8 mouse cellular contexts compared by ENCODE assay signal in genomic region chr16:25483831-25484254, GRCm38 (mm10).
DNase-seq lines count a peak whose midpoint lies in the region; ATAC-seq lines count a peak whose summit lies in the region.

No protein-coding gene starts in this region.

- H3K4me1 ChIP-seq in heart, embryonic 10.5 days = no peaks in the 10 kb centered on the region
- peaks cover 4% of the 10 kb centered on the region for H3K4me1 ChIP-seq in limb, embryonic 15.5 days

- H3K36me3 ChIP-seq in heart, embryonic 10.5 days = no peaks in the 10 kb centered on the region
- no peaks in the 10 kb centered on the region for H3K36me3 ChIP-seq in limb, embryonic 15.5 days

- H3K4me2 ChIP-seq in limb, embryonic 15.5 days = no peak overlapping the region

- DNase-seq in heart, postnatal 10 days = peak; percentile 28 to 39
- no peak for DNase-seq in heart, embryonic 10.5 days (ENCODE audit: low spot score)
- DNase-seq in 3134 (ENCODE audit: extremely low read depth, insufficient read length, low spot score) (peak; percentile 43), ZHBTc4 (ENCODE audit: low read depth, low spot score) (peak; percentile 44)
- DNase-seq in gastrocnemius, adult 8-10 months (ENCODE audit: low spot score in 2 of 2) = no peak
- DNase-seq in cerebellum, adult 18-20 months = no peak
- no peak for DNase-seq in embryo, embryonic 9.5 days (ENCODE audit: extremely low spot score)

- intact Hi-C loops in heart, postnatal 10 days (cut with DNase I) = no loop called here

- whole genome bisulfite sequencing in heart, embryonic 10.5 days = 80% methylated on average over 5 of the region's 5 CpGs
- WGBS in limb, embryonic 15.5 days = 39% methylated on average over 5 of the region's 5 CpGs

- H3K27me3 ChIP-seq in heart, embryonic 10.5 days (ENCODE audit: insufficient read depth, poor library complexity, severe bottlenecking) = no peaks in the 10 kb centered on the region
- H3K27me3 ChIP-seq in limb, embryonic 15.5 days = no peaks in the 10 kb centered on the region

- H3K4me3 ChIP-seq in heart, embryonic 10.5 days = no peak overlapping the region
- no peak overlapping the region for H3K4me3 ChIP-seq in limb, embryonic 15.5 days

- ATAC-seq in limb, embryonic 15.5 days (ENCODE audit: insufficient number of reproducible peaks, low FRiP score, low TSS enrichment, low read depth) = peak; percentile 72

- no peak overlapping the region for H3K27ac ChIP-seq in heart, embryonic 10.5 days
- H3K27ac ChIP-seq in limb, embryonic 15.5 days = no peak overlapping the region

- no peak overlapping the region for H3K9ac ChIP-seq in limb, embryonic 15.5 days

- no peaks in the 10 kb centered on the region for H3K9me3 ChIP-seq in heart, embryonic 10.5 days
- no peaks in the 10 kb centered on the region for H3K9me3 ChIP-seq in limb, embryonic 15.5 days

Comparison
In these comparisons a context has a peak if more than half of its experiments do, and no peak if none do; other contexts are left out.
1. DNase-seq: peak in heart, postnatal 10 days (2 of 2), 3134 (single experiment) and ZHBTc4 (single experiment); none in heart, embryonic 10.5 days (single experiment), gastrocnemius, adult 8-10 months (0 of 2), cerebellum, adult 18-20 months (0 of 2) and embryo, embryonic 9.5 days (single experiment).